Mouse (Mus musculus) hindbrain, postnatal 0 days (tissue): ENCODE data around the gene Dnajb8. TPM values are rescaled to one million over a fixed set of nuclear protein-coding genes. Genes with fewer than 3 reads are reported as not detected.

Source experiments
- ATAC-seq: fragments of 200-750 bp; cut with Nextera tagmentation; 2 replicates; pipeline ENCODE4 v1.8.0; 2017; ENCODE audit warnings: mild to moderate bottlenecking, moderate TSS enrichment, moderate library complexity
- DNase-seq: peaks from one replicate; pipeline ENCODE4 v3.0.0-alpha.2; 2015; ENCODE audit warnings: low spot score
- H3K27ac ChIP-seq: fragments of 300-500 bp; sonication (generic); 2 replicates; pipeline ENCODE4 v1.5.1; 2014; ENCODE audit warnings: mild to moderate bottlenecking
- H3K27me3 ChIP-seq: fragments of 300-500 bp; sonication (generic); 2 replicates; pipeline ENCODE4 v1.6.1; 2014; ENCODE audit warnings: low read length, mixed read lengths; ENCODE audit not compliant: insufficient read depth
- H3K36me3 ChIP-seq: fragments of 300-500 bp; sonication (generic); 2 replicates; pipeline ENCODE4 v1.6.1; 2014; ENCODE audit warnings: low read length, mixed read lengths; ENCODE audit not compliant: insufficient read depth
- H3K4me1 ChIP-seq: fragments of 300-500 bp; sonication (generic); 2 replicates; pipeline ENCODE4 v1.6.1; 2014; ENCODE audit warnings: antibody characterized with exemption, low read length, mixed read lengths; ENCODE audit not compliant: insufficient read depth
- H3K4me2 ChIP-seq: fragments of 300-500 bp; sonication (generic); 2 replicates; pipeline ENCODE4 v1.6.1; 2014; ENCODE audit warnings: low read depth, mild to moderate bottlenecking, low read length, moderate library complexity, mixed read lengths
- H3K4me3 ChIP-seq: fragments of 300-500 bp; sonication (generic); 2 replicates; pipeline ENCODE4 v1.5.1; 2014; ENCODE audit warnings: low read length
- H3K9ac ChIP-seq: fragments of 300-500 bp; sonication (generic); replicated peaks from 2 replicates; pipeline ENCODE4 v1.6.1; 2014; ENCODE audit warnings: mild to moderate bottlenecking, low read length, moderate library complexity, mixed read lengths
- H3K9me3 ChIP-seq: fragments of 300-500 bp; sonication (generic); 2 replicates; pipeline ENCODE4 v1.6.1; 2016; ENCODE audit warnings: low read length, mixed read lengths
- CTCF ChIP-seq: IDR thresholded peaks from 2 replicates; pipeline ENCODE4 v1.5.1; 2016; ENCODE audit warnings: antibody characterized with exemption, control low read depth, low read depth
- WGBS: fragments of 180-500 bp; shearing (Covaris S2); extraction: QIAGEN DNeasy Blood & Tissue Kit; methylation state at CpG from one replicate; pipeline ENCODE4 v1.1.7; 2014; 5-methylcytosine and 5-hydroxymethylcytosine counted together
- polyA plus RNA-seq: library from polyadenylated mRNA; unstranded; fragments of >200 nt; fragmentation: Nextera tagmentation; extraction: Ambion mirVana; gene quantifications from 2 replicates; pipeline ENCODE4 v1.2.1, GENCODE M21; 2015
- total RNA-seq: library from RNA; depleted of rRNA; stranded (reverse); fragments of >200 nt; gene quantifications from 2 replicates; pipeline ENCODE4 v1.2.3, GENCODE M21; 2014

The Dnajb8 gene
- total and polyA plus RNA-seq, 2 experiments from 2014 or later, result not detected

GRCm38 (mm10) chr6:88208321-88208720, 13.7 kb upstream of the Dnajb8 start:
- TF ChIP-seq CTCF, result no peak
- ATAC-seq (no peak), DNase-seq (no peak)
- no peaks in the 10 kb centered on the region for H3K4me1 ChIP-seq
- H3K4me3 ChIP-seq, result no peak overlapping the region
- no peaks in the 10 kb centered on the region for H3K9me3 ChIP-seq
- 94% methylated on average over 3 of the region's 3 CpGs for WGBS
- no peak overlapping the region for H3K4me2 ChIP-seq
- H3K36me3 ChIP-seq, result no peaks in the 10 kb centered on the region
- H3K9ac ChIP-seq, result no peak overlapping the region
- H3K27me3 ChIP-seq, result peaks cover 43% of the 10 kb centered on the region
- no peak overlapping the region for H3K27ac ChIP-seq

GRCm38 (mm10) chr6:88209453-88209852, 12.6 kb upstream of the Dnajb8 start:
- no peak for TF ChIP-seq CTCF
- ATAC-seq (no peak), DNase-seq (no peak)
- H3K9ac ChIP-seq, result no peak overlapping the region
- no peaks in the 10 kb centered on the region for H3K9me3 ChIP-seq
- H3K27me3 ChIP-seq, result peaks cover 32% of the 10 kb centered on the region
- H3K4me1 ChIP-seq, result no peaks in the 10 kb centered on the region
- no peak overlapping the region for H3K4me3 ChIP-seq
- no peaks in the 10 kb centered on the region for H3K36me3 ChIP-seq
- H3K27ac ChIP-seq, result no peak overlapping the region
- no peak overlapping the region for H3K4me2 ChIP-seq
- WGBS, result 84% methylated on average over 5 of the region's 5 CpGs

- no peak overlapping the region for H3K4me3 ChIP-seq
- H3K4me1 ChIP-seq, result no peaks in the 10 kb centered on the region
- DNase-seq (no peak), ATAC-seq (no peak)
- no peak overlapping the region for H3K27ac ChIP-seq
- TF ChIP-seq CTCF, result no peak
- no peak overlapping the region for H3K9ac ChIP-seq
- no peaks in the 10 kb centered on the region for H3K36me3 ChIP-seq
- peaks cover 24% of the 10 kb centered on the region for H3K27me3 ChIP-seq
- 60% methylated on average over 3 of the region's 3 CpGs for WGBS
- H3K9me3 ChIP-seq, result no peaks in the 10 kb centered on the region
- H3K4me2 ChIP-seq, result no peak overlapping the region
Measured at GRCm38 (mm10) chr6:88210182-88210581, 11.9 kb upstream of the Dnajb8 start.

DNA sequence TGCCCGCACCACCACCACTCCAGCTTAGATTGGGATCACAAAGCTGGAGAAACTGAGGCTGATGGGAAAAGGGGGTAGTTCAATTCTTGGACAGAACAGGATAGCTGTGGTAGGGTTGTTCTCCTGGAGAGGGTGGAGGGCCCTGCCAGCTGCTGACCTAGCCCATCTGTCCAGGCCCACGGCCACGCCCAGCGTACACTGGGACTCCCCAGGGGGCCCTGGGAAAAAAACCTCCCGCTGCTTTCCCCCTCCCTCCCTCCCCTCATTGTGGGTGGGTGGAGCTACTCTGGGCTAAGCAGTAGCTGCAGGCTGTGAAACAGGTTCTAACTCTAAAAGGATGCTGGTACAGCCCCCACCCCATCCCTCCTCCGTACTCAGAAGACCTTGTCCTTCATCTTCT, 6.3 kb upstream of the Dnajb8 start:
- Histone ChIP-seq H3K4me1 (no peaks in the 10 kb centered on the region), H3K36me3 (no peaks in the 10 kb centered on the region), H3K4me2 (no peak overlapping the region), H3K27me3 (no peaks in the 10 kb centered on the region), H3K9me3 (peaks cover 3% of the 10 kb centered on the region; the same call in 1 of the 2 replicates), H3K9ac (no peak overlapping the region), H3K4me3 (no peak overlapping the region), H3K27ac (no peak overlapping the region)
- DNase-seq (no peak), ATAC-seq (no peak)
- TF ChIP-seq CTCF, result no peak
- WGBS, result 41% methylated on average over 5 of the region's 6 CpGs

GRCm38 (mm10) chr6:88216199-88216598, 5.9 kb upstream of the Dnajb8 start:
- ATAC-seq, result no peak
- H3K27me3 ChIP-seq, result no peaks in the 10 kb centered on the region
- no peak for TF ChIP-seq CTCF
- H3K4me3 ChIP-seq, result no peak overlapping the region
- no peaks in the 10 kb centered on the region for H3K36me3 ChIP-seq
- H3K9me3 ChIP-seq, result peaks cover 3% of the 10 kb centered on the region; the same call in 1 of the 2 replicates
- DNase-seq, result no peak
- no peak overlapping the region for H3K27ac ChIP-seq
- 78% methylated on average over 4 of the region's 4 CpGs for WGBS
- no peaks in the 10 kb centered on the region for H3K4me1 ChIP-seq
- H3K9ac ChIP-seq, result no peak overlapping the region
- no peak overlapping the region for H3K4me2 ChIP-seq

GRCm38 (mm10) chr6:88219094-88219493, 3.0 kb upstream of the Dnajb8 start:
- H3K27ac ChIP-seq, result no peak overlapping the region
- H3K9ac ChIP-seq, result no peak overlapping the region
- ATAC-seq, result no peak
- no peak overlapping the region for H3K4me3 ChIP-seq
- no peak for TF ChIP-seq CTCF
- H3K36me3 ChIP-seq, result no peaks in the 10 kb centered on the region
- no peaks in the 10 kb centered on the region for H3K4me1 ChIP-seq
- peaks cover 3% of the 10 kb centered on the region; the same call in 1 of the 2 replicates for H3K9me3 ChIP-seq
- no peak overlapping the region for H3K4me2 ChIP-seq
- DNase-seq, result no peak
- WGBS, result 15% methylated on average over 4 of the region's 4 CpGs
- H3K27me3 ChIP-seq, result no peaks in the 10 kb centered on the region

- no peak for TF ChIP-seq CTCF
- H3K4me1 ChIP-seq, result 0 out of 2 replicates have a peak, but pooled peaks cover 5% of the 10 kb centered on the region
- 21% methylated on average over 5 of the region's 5 CpGs for WGBS
- H3K4me3 ChIP-seq, result no peak overlapping the region
- no peak overlapping the region for H3K9ac ChIP-seq
- no peak overlapping the region for H3K27ac ChIP-seq
- H3K36me3 ChIP-seq, result no peaks in the 10 kb centered on the region
- DNase-seq (no peak), ATAC-seq (peak; percentile 53)
- no peaks in the 10 kb centered on the region for H3K27me3 ChIP-seq
- H3K9me3 ChIP-seq, result no peaks in the 10 kb centered on the region
- H3K4me2 ChIP-seq, result no peak overlapping the region
Measured at GRCm38 (mm10) chr6:88226570-88226994, 4.5 kb downstream of the Dnajb8 start.
